Mouse (Mus musculus) kidney, embryonic 14.5 days (tissue): ENCODE results near the gene Dkk2. TPM values are rescaled to one million over a fixed set of nuclear protein-coding genes. Genes with fewer than 3 reads are reported as not detected.
A peak's percentile ranks its signal among the peaks of the same experiment; 100 is the strongest.

Experiments
- ATAC-seq: fragments of 200-750 bp; cut with Nextera tagmentation; 2 replicates; pipeline ENCODE4 v1.8.0; 2017; ENCODE audit warnings: moderate number of reproducible peaks, mild to moderate bottlenecking, moderate TSS enrichment, moderate library complexity; ENCODE audit not compliant: low FRiP score, low TSS enrichment
- H3K27ac ChIP-seq: fragments of 300-500 bp; sonication (generic); 2 replicates; pipeline ENCODE4 v1.5.1; 2014; ENCODE audit warnings: low read depth, mild to moderate bottlenecking, low read length, moderate library complexity, mixed read lengths
- H3K27me3 ChIP-seq: fragments of 300-500 bp; sonication (generic); 2 replicates; pipeline ENCODE4 v1.6.1; 2014; ENCODE audit warnings: mild to moderate bottlenecking, low read length; ENCODE audit not compliant: control insufficient read depth, insufficient read depth
- H3K36me3 ChIP-seq: fragments of 300-500 bp; sonication (generic); 2 replicates; pipeline ENCODE4 v1.6.1; 2014; ENCODE audit warnings: low read length, mixed read lengths; ENCODE audit not compliant: control insufficient read depth, insufficient read depth
- H3K4me1 ChIP-seq: fragments of 300-500 bp; sonication (generic); 2 replicates; pipeline ENCODE4 v1.6.1; 2014; ENCODE audit warnings: low read length, mixed read lengths; ENCODE audit not compliant: control insufficient read depth, insufficient read depth
- H3K4me2 ChIP-seq: fragments of 300-500 bp; sonication (generic); replicated peaks from 2 replicates; pipeline ENCODE4 v1.6.1; 2014; ENCODE audit warnings: low read depth, mild to moderate bottlenecking, low read length
- H3K4me3 ChIP-seq: fragments of 300-500 bp; sonication (generic); 2 replicates; pipeline ENCODE4 v1.5.1; 2014; ENCODE audit warnings: mild to moderate bottlenecking, low read length
- H3K9ac ChIP-seq: fragments of 300-500 bp; sonication (generic); 2 replicates; pipeline ENCODE4 v1.6.1; 2014; ENCODE audit warnings: low read depth, mild to moderate bottlenecking, low read length, moderate library complexity
- H3K9me3 ChIP-seq: fragments of 300-500 bp; sonication (generic); 2 replicates; pipeline ENCODE4 v1.6.1; 2016; ENCODE audit warnings: low read length; ENCODE audit not compliant: control insufficient read depth
- WGBS: fragments of 180-500 bp; shearing (Covaris S2); extraction: QIAGEN DNeasy Blood & Tissue Kit; methylation state at CpG from one replicate; pipeline ENCODE4 v1.1.7; 2014; 5-methylcytosine and 5-hydroxymethylcytosine counted together
- polyA plus RNA-seq: library from polyadenylated mRNA; unstranded; fragments of >200 nt; fragmentation: Nextera tagmentation; extraction: Ambion mirVana; gene quantifications from 2 replicates; pipeline ENCODE4 v1.2.1, GENCODE M21; 2014

The Dkk2 gene
- polyA plus RNA-seq, 1 experiment from 2014 or later = 9.6 TPM

GRCm38 (mm10) chr3:132134502-132134901, 49.4 kb downstream of the Dkk2 start:
- Histone ChIP-seq H3K9ac (no peak overlapping the region), H3K9me3 (no peaks in the 10 kb centered on the region), H3K4me3 (no peak overlapping the region), H3K4me1 (no peaks in the 10 kb centered on the region), H3K36me3 (no peaks in the 10 kb centered on the region), H3K27ac (no peak overlapping the region), H3K27me3 (no peaks in the 10 kb centered on the region), H3K4me2 (no peak overlapping the region)
- 62% methylated on average over 1 of the region's 1 CpGs for WGBS
- ATAC-seq = no peak

GRCm38 (mm10) chr3:132137802-132138378, 52.8 kb downstream of the Dkk2 start:
- no peak overlapping the region for H3K27ac ChIP-seq
- ATAC-seq = no peak
- no peak overlapping the region for H3K4me3 ChIP-seq
- H3K27me3 ChIP-seq = no peaks in the 10 kb centered on the region
- WGBS = 87% methylated on average over 11 of the region's 11 CpGs
- H3K36me3 ChIP-seq = no peaks in the 10 kb centered on the region
- H3K9ac ChIP-seq = no peak overlapping the region
- no peaks in the 10 kb centered on the region for H3K4me1 ChIP-seq
- H3K4me2 ChIP-seq = no peak overlapping the region
- H3K9me3 ChIP-seq = no peaks in the 10 kb centered on the region

- 0 out of 2 replicates have a peak, but pooled peaks have one; percentile 39 for ATAC-seq
- no peaks in the 10 kb centered on the region for H3K36me3 ChIP-seq
- no peaks in the 10 kb centered on the region for H3K27me3 ChIP-seq
- WGBS = 33% methylated on average over 4 of the region's 4 CpGs
- no peak overlapping the region for H3K27ac ChIP-seq
- no peak overlapping the region for H3K9ac ChIP-seq
- H3K4me2 ChIP-seq = no peak overlapping the region
- no peaks in the 10 kb centered on the region for H3K4me1 ChIP-seq
- H3K4me3 ChIP-seq = no peak overlapping the region
- no peaks in the 10 kb centered on the region for H3K9me3 ChIP-seq
Observed at GRCm38 (mm10) chr3:132141031-132141430, 55.9 kb downstream of the Dkk2 start.

- no peak overlapping the region for H3K27ac ChIP-seq
- H3K4me1 ChIP-seq = no peaks in the 10 kb centered on the region
- no peaks in the 10 kb centered on the region for H3K36me3 ChIP-seq
- no peak overlapping the region for H3K9ac ChIP-seq
- WGBS = 68% methylated on average over 6 of the region's 6 CpGs
- ATAC-seq = no peak
- H3K9me3 ChIP-seq = no peaks in the 10 kb centered on the region
- no peak overlapping the region for H3K4me3 ChIP-seq
- H3K4me2 ChIP-seq = no peak overlapping the region
- no peaks in the 10 kb centered on the region for H3K27me3 ChIP-seq
Observed at GRCm38 (mm10) chr3:132149446-132150025, 64.4 kb downstream of the Dkk2 start.

- ATAC-seq = no peak
- Histone ChIP-seq H3K9ac (no peak overlapping the region), H3K4me3 (no peak overlapping the region), H3K4me1 (no peaks in the 10 kb centered on the region), H3K4me2 (no peak overlapping the region), H3K27ac (no peak overlapping the region), H3K9me3 (no peaks in the 10 kb centered on the region), H3K27me3 (no peaks in the 10 kb centered on the region), H3K36me3 (no peaks in the 10 kb centered on the region)
- 89% methylated on average over 2 of the region's 2 CpGs for WGBS
Observed at GRCm38 (mm10) chr3:132158817-132159216, 73.7 kb downstream of the Dkk2 start.

- Histone ChIP-seq H3K9me3 (no peaks in the 10 kb centered on the region), H3K36me3 (no peaks in the 10 kb centered on the region), H3K27me3 (no peaks in the 10 kb centered on the region), H3K9ac (no peak overlapping the region), H3K27ac (no peak overlapping the region), H3K4me1 (no peaks in the 10 kb centered on the region), H3K4me2 (no peak overlapping the region), H3K4me3 (no peak overlapping the region)
- WGBS = 86% methylated on average over 3 of the region's 3 CpGs
- ATAC-seq = no peak
Observed at GRCm38 (mm10) chr3:132168911-132169310, 83.8 kb downstream of the Dkk2 start.

- no peak overlapping the region for H3K27ac ChIP-seq
- H3K4me3 ChIP-seq = no peak overlapping the region
- 85% methylated on average over 12 of the region's 12 CpGs for WGBS
- no peak overlapping the region for H3K9ac ChIP-seq
- no peak overlapping the region for H3K4me2 ChIP-seq
- no peaks in the 10 kb centered on the region for H3K36me3 ChIP-seq
- ATAC-seq = no peak
- H3K4me1 ChIP-seq = no peaks in the 10 kb centered on the region
- H3K27me3 ChIP-seq = no peaks in the 10 kb centered on the region
- no peaks in the 10 kb centered on the region for H3K9me3 ChIP-seq
Observed at GRCm38 (mm10) chr3:132186888-132187552, 101.9 kb downstream of the Dkk2 start.

GRCm38 (mm10) chr3:132201950-132202349, 116.9 kb downstream of the Dkk2 start:
- Histone ChIP-seq H3K27me3 (no peaks in the 10 kb centered on the region), H3K27ac (no peak overlapping the region), H3K4me1 (no peaks in the 10 kb centered on the region), H3K9me3 (no peaks in the 10 kb centered on the region), H3K4me3 (no peak overlapping the region), H3K36me3 (no peaks in the 10 kb centered on the region), H3K4me2 (no peak overlapping the region), H3K9ac (no peak overlapping the region)
- no peak for ATAC-seq
- 71% methylated on average over 4 of the region's 4 CpGs for WGBS

- no peaks in the 10 kb centered on the region for H3K9me3 ChIP-seq
- H3K27me3 ChIP-seq = no peaks in the 10 kb centered on the region
- no peak overlapping the region for H3K27ac ChIP-seq
- no peak for ATAC-seq
- H3K4me1 ChIP-seq = no peaks in the 10 kb centered on the region
- WGBS = 90% methylated on average over 5 of the region's 5 CpGs
- no peaks in the 10 kb centered on the region for H3K36me3 ChIP-seq
- no peak overlapping the region for H3K9ac ChIP-seq
- no peak overlapping the region for H3K4me3 ChIP-seq
- H3K4me2 ChIP-seq = no peak overlapping the region
Observed at GRCm38 (mm10) chr3:132202665-132203064, 117.6 kb downstream of the Dkk2 start.
